Mouse (Mus musculus): ENCODE measurements around the gene Ndufa12. TPM values are rescaled to one million over a fixed set of nuclear protein-coding genes. Genes with fewer than 3 reads are reported as not detected.
A peak's percentile ranks its signal among the peaks of the same experiment; 100 is the strongest.

The Ndufa12 gene
- polyA plus RNA-seq (2012; rRNA removed), result 115 and 198 TPM in 2 replicates
- 349 and 377 TPM in 2 replicates for polyA plus RNA-seq (2014; fragmentation: Nextera tagmentation; extraction: Ambion mirVana)

DNA sequence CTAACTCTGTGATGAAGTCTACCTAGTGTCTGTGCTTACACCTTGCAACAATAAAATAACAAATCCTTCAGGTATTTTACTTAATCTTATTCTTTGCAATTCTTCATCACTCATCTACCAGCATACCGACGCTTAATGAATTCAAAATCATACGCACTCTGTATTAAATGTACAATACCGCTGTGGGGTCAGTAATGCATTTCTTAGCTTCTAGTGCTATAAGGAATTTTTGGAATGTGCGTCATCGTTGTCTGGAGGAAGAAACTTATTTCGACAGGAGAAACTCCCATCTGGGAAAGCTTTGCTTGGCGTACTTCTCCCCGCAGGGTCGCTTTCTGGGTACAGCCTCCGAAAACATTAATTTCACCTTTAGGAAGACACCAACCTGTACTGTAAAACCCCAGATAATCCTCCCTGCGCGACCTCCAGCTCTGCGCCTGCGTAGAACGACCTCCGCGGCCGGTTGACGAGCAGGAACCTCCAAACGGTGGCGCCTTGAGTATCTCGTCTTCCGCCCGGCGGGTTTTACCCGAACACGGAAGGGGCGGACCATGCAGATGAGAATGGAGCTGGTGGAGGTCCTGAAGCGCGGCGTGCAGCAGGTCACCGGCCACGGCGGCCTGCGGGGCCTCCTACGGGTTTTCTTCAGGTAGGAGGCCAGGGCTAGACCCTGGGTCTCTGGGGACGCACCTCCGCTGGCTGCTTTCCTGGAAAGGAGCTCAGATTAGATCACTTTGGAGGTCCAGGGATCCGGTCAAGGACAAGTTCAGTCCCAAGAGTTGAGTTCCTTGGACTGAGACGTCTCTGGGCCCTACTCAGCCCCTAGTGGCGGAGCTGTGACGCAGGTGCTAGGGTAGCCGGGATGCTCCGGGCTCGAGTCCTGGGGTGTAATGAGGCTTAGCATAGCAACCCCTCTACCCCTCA, at the start of gene Ndufa12:
Gene Ndufa12 (plus strand): TSS at position 239 of the 924 bp plus-strand sequence.
- Histone ChIP-seq H3K9ac (ENCODE audit: low read depth, low read length, severe bottlenecking) (peak within 1 kb of the TSS; percentile 75), H3K27ac (replicated peaks; ENCODE audit: low read depth, low read length) (peak within 1 kb of the TSS; percentile 50; the same call in 1 of the 2 replicates), H3K4me3 (replicated peaks; ENCODE audit: low read length) (peak within 1 kb of the TSS; percentile 71), H3K4me2 (replicated peaks; ENCODE audit: low read depth, low read length, severe bottlenecking) (peak within 1 kb of the TSS; percentile 73), H3K27me3 (ENCODE audit: control insufficient read depth, insufficient read depth, low read length) (no peaks in the 10 kb centered on the region), H3K4me1 (ENCODE audit: control insufficient read depth, insufficient read depth, low read length) (peaks cover 4% of the 10 kb centered on the region), H3K36me3 (ENCODE audit: control insufficient read depth, insufficient read depth, low read length) (peaks cover 34% of the 10 kb centered on the region), H3K9me3 (ENCODE audit: control insufficient read depth, low read length) (no peaks in the 10 kb centered on the region)
- DNase-seq (ENCODE audit: low spot score) (peak; percentile 89), ATAC-seq (ENCODE audit: low FRiP score, low read depth) (peak; percentile 96)
- TF ChIP-seq POLR2A (IDR thresholded peaks at IDR 0.05; ENCODE audit: borderline replicate concordance, extremely low read depth, insufficient read depth, insufficient read length), result no peak; the same call in 1 of the 2 replicates
- under 1% methylated on average over 46 of the region's 46 CpGs for WGBS

DNA sequence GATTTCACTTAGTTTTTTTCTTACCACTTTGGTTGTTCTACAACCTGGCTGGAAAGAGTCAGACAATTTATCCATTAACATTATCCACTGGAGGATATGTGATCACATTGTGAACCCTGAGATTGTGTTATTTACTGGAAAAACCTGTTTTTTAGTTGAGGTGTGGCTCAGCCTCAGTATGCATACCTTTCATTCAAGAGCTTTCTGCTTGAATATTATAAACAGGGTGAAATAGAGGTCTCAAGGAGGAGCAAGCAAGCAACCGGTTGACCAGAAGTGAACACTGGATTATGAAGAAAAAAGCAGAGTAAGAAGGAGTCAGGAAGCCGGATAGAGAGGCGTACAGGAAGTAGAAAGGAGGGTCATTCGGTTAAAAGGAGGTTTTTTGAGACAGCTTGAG, 47.0 kb upstream of the Ndufa12 start:
- H3K36me3 ChIP-seq (ENCODE audit: control insufficient read depth, insufficient read depth, low read length), result peaks cover 3% of the 10 kb centered on the region; the same call in 1 of the 2 replicates
- no peak overlapping the region for H3K4me3 ChIP-seq (replicated peaks; ENCODE audit: low read length)
- no peak overlapping the region for H3K27ac ChIP-seq (replicated peaks; ENCODE audit: low read depth, low read length)
- no peak overlapping the region for H3K4me2 ChIP-seq (replicated peaks; ENCODE audit: low read depth, low read length, severe bottlenecking)
- no peaks in the 10 kb centered on the region for H3K9me3 ChIP-seq (ENCODE audit: control insufficient read depth, low read length)
- ATAC-seq (ENCODE audit: low FRiP score, low read depth) (no peak), DNase-seq (ENCODE audit: low spot score) (no peak)
- H3K9ac ChIP-seq (ENCODE audit: low read depth, low read length, severe bottlenecking), result no peak overlapping the region
- 76% methylated on average over 4 of the region's 4 CpGs for WGBS
- H3K4me1 ChIP-seq (ENCODE audit: control insufficient read depth, insufficient read depth, low read length), result peaks cover 13% of the 10 kb centered on the region; the same call in 1 of the 2 replicates
- no peaks in the 10 kb centered on the region for H3K27me3 ChIP-seq (ENCODE audit: control insufficient read depth, insufficient read depth, low read length)
- no peak for TF ChIP-seq POLR2A (IDR thresholded peaks at IDR 0.05; ENCODE audit: borderline replicate concordance, extremely low read depth, insufficient read depth, insufficient read length)

DNA sequence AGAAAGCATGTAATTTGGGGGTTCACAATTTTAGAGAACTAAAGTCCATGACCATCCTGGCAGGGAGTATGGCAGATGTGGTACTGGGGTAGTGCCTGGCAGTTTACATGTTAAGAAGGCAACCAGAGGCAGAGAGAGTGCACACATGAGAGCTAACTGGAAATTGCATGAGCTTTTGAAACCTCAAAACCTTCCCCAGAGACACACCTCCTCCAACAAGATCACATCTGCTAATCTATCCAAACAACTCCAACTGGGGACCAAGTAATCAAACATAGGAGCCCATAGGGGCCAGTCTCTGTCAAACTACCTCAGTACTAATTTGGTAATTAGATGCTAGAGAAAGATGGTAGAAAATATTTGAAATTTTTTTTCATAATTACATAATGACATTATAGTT, 44.7 kb upstream of the Ndufa12 start:
- no peak for DNase-seq (ENCODE audit: low spot score)
- ATAC-seq (ENCODE audit: low FRiP score, low read depth), result no peak
- H3K27me3 ChIP-seq (ENCODE audit: control insufficient read depth, insufficient read depth, low read length), result no peaks in the 10 kb centered on the region

DNA sequence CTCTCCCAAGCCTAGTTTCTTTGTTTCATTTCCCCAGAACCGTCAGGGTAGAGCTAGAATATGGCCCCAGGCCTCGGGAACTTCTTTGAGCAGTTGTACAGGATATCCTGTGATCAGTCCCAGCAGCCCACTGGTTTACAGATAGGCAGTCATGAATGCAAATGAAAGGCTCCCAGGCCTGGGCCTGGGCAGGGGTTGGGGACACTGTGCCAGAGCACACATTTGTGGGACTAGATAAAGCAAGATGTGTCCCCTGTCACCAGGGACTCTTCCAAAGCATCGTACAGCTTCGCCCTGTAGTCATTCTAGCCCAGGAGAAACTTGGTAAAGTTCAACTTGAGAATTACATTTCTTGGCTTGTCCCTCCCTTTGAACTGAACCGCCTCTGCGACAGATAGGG, 39.6 kb upstream of the Ndufa12 start:
- no peaks in the 10 kb centered on the region for H3K9me3 ChIP-seq (ENCODE audit: control insufficient read depth, low read length)
- no peak overlapping the region for H3K9ac ChIP-seq (ENCODE audit: low read depth, low read length, severe bottlenecking)
- no peak overlapping the region for H3K27ac ChIP-seq (replicated peaks; ENCODE audit: low read depth, low read length)
- ATAC-seq (ENCODE audit: low FRiP score, low read depth) (no peak), DNase-seq (ENCODE audit: low spot score) (no peak)
- H3K4me3 ChIP-seq (replicated peaks; ENCODE audit: low read length), result no peak overlapping the region
- 89% methylated on average over 6 of the region's 6 CpGs for WGBS
- no peak overlapping the region for H3K4me2 ChIP-seq (replicated peaks; ENCODE audit: low read depth, low read length, severe bottlenecking)
- TF ChIP-seq POLR2A (IDR thresholded peaks at IDR 0.05; ENCODE audit: borderline replicate concordance, extremely low read depth, insufficient read depth, insufficient read length), result no peak
- H3K27me3 ChIP-seq (ENCODE audit: control insufficient read depth, insufficient read depth, low read length), result no peaks in the 10 kb centered on the region
- peaks cover 46% of the 10 kb centered on the region for H3K36me3 ChIP-seq (ENCODE audit: control insufficient read depth, insufficient read depth, low read length)
- no peaks in the 10 kb centered on the region for H3K4me1 ChIP-seq (ENCODE audit: control insufficient read depth, insufficient read depth, low read length)

More for the DNA sequence above, 44.7 kb upstream of the Ndufa12 start:
- no peak overlapping the region for H3K4me3 ChIP-seq (replicated peaks; ENCODE audit: low read length)
- TF ChIP-seq POLR2A (IDR thresholded peaks at IDR 0.05; ENCODE audit: borderline replicate concordance, extremely low read depth, insufficient read depth, insufficient read length), result no peak
- H3K9ac ChIP-seq (ENCODE audit: low read depth, low read length, severe bottlenecking), result no peak overlapping the region
- no peaks in the 10 kb centered on the region for H3K9me3 ChIP-seq (ENCODE audit: control insufficient read depth, low read length)
- peaks cover 12% of the 10 kb centered on the region; the same call in 1 of the 2 replicates for H3K4me1 ChIP-seq (ENCODE audit: control insufficient read depth, insufficient read depth, low read length)
- H3K4me2 ChIP-seq (replicated peaks; ENCODE audit: low read depth, low read length, severe bottlenecking), result no peak overlapping the region
- H3K27ac ChIP-seq (replicated peaks; ENCODE audit: low read depth, low read length), result no peak overlapping the region
- peaks cover 12% of the 10 kb centered on the region for H3K36me3 ChIP-seq (ENCODE audit: control insufficient read depth, insufficient read depth, low read length)

DNA sequence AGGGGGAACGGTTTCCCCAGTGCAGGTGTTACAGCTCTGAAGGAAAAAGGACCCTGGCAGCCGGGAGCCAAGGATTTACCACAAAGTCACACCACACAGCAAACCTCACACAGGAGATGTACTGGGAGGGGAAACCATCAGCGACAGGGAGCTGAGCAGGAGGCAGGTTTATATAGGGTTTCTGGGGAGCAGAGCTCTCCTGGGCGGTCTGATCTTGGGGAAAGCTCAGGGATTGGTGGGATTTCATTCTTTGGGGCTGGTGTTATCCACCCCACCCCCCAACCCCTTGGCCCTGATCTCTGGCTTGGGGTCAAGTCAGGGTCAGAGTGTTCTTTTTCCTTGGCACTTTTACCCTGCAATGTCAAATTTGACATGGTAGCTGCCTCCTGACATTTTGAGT, 39.1 kb upstream of the Ndufa12 start:
- Histone ChIP-seq H3K9me3 (ENCODE audit: control insufficient read depth, low read length) (no peaks in the 10 kb centered on the region), H3K4me1 (ENCODE audit: control insufficient read depth, insufficient read depth, low read length) (no peaks in the 10 kb centered on the region), H3K27me3 (ENCODE audit: control insufficient read depth, insufficient read depth, low read length) (no peaks in the 10 kb centered on the region), H3K9ac (ENCODE audit: low read depth, low read length, severe bottlenecking) (no peak overlapping the region), H3K27ac (replicated peaks; ENCODE audit: low read depth, low read length) (no peak overlapping the region), H3K36me3 (ENCODE audit: control insufficient read depth, insufficient read depth, low read length) (peaks cover 50% of the 10 kb centered on the region), H3K4me3 (replicated peaks; ENCODE audit: low read length) (no peak overlapping the region), H3K4me2 (replicated peaks; ENCODE audit: low read depth, low read length, severe bottlenecking) (no peak overlapping the region)
- no peak for TF ChIP-seq POLR2A (IDR thresholded peaks at IDR 0.05; ENCODE audit: borderline replicate concordance, extremely low read depth, insufficient read depth, insufficient read length)
- 89% methylated on average over 4 of the region's 4 CpGs for WGBS
- no peak for ATAC-seq (ENCODE audit: low FRiP score, low read depth)
- DNase-seq (ENCODE audit: low spot score), result no peak

Data from limb, embryonic 14.5 days (tissue).